Mouse (Mus musculus): Measurements from ENCODE around the gene Nrg4.
"Not testable (repeated sequence)": the region's sequence is repeated elsewhere in the genome, so short reads cannot be mapped to it uniquely, and the experiment has no call there.

The Nrg4 gene

DNA sequence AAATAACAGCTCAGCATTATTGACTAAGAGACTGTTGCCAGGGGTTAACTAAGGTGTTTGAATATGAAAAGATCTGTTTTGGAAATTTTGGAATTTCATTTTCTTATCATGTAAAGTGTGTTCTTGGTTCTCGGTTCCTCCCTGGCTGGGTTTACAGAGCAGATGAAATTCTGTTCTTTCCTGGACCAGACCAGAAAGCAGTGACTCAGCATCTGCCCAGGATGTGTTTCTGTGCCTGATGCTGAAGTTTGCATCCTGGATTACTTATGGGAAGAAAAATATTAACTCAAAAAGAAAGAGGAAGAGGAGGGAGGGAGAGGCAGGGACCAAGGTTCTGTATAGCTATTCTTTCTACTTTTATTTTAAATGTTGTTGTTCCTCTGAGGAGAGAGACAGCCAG is 72.8 kb downstream of the Nrg4 start:
- no peak for DNase-seq (ENCODE audit: extremely low read depth, low read depth)

DNA sequence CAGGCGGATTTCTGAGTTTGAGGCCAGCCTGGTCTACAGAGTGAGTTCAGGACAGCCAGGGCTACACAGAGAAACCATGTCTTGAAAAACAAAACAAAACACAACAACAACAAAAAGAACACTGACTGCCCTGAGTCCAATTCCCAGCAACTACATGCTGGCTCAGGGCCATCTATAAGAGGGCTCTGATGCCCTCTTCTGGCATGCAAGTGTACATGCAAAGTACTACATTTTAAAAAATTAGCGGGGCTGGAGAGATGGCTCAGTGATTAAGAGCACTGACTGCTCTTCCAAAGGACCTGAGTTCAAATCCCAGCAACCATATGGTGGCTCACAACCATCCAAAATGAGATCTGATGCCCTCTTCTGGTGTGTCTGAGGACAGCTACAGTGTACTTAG is 74.5 kb downstream of the Nrg4 start:
- peak; percentile 15 for DNase-seq (ENCODE audit: extremely low read depth, low read depth)

GRCm38 (mm10) chr9:55250595-55251247 is 75.9 kb downstream of the Nrg4 start:
- DNase-seq (ENCODE audit: extremely low read depth, low read depth) = no peak

DNA sequence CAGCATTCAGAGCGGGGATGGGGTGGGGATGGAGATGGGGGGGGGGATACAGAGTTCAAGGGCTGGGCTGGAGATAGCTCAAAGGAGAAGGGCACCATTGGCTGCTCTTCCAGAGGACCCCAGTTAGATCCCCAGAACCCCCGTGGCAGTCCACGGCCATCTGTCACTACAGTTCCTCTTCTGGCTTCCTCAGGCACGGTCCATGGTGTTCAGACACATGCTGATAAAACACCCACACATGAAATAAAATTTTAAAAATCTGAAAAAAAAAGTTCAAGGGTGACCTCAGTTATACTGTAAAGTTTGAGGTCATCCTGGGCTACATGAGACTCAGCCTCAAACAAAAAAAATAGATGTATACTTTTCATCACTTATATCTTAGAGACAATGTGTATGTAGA is 78.2 kb downstream of the Nrg4 start:
- peak; percentile 9 for DNase-seq (ENCODE audit: extremely low read depth, low read depth)

GRCm38 (mm10) chr9:55246918-55247317 is 79.7 kb downstream of the Nrg4 start:
- no peak for DNase-seq (ENCODE audit: extremely low read depth, low read depth)

GRCm38 (mm10) chr9:55246440-55246839 is 80.2 kb downstream of the Nrg4 start:
- DNase-seq (ENCODE audit: extremely low read depth, low read depth) = no peak

GRCm38 (mm10) chr9:55245057-55245750 is 81.4 kb downstream of the Nrg4 start:
- not testable (repeated sequence) for DNase-seq (ENCODE audit: extremely low read depth, low read depth)

DNA sequence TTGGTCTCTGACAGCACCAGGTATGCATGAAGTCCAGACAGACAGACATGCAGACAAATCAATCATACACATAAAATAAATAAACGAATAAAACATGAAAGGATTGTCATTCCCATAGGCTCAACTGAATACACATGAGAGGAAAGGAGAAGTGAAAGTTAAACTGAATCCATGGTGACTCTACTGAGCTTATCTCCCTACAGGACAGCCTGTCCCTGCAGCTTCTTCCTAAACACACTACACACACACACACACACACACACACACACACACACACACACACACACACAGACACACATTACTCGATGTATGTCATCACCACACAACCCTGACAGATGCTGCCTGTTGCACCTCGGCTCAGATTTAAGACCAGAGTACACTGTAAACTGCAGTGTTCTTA is 82.6 kb downstream of the Nrg4 start:
- DNase-seq (ENCODE audit: extremely low read depth, low read depth) = peak; percentile 47

DNA sequence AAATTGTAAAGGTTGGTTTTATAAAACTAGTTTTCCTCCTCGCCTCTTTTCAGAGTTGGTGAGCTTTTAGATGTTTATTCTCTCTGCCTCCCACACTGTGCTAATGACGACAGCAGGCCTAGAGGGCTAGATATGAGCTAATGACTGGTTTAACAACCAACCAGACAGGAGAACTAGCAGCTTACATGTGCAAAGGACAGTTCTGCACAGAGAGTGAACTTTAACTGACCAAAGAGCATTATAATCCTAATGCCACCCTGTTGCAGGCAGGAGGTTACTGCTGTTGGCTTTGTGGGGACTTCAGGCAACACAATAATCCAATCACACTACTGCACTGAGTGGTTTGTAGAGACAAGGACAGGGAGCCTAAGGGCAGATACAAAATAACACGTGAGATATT is 83.4 kb downstream of the Nrg4 start:
- DNase-seq (ENCODE audit: extremely low read depth, low read depth) = no peak

- DNase-seq (ENCODE audit: extremely low read depth, low read depth) = no peak
Measured at GRCm38 (mm10) chr9:55241863-55242685, 84.6 kb downstream of the Nrg4 start.

DNA sequence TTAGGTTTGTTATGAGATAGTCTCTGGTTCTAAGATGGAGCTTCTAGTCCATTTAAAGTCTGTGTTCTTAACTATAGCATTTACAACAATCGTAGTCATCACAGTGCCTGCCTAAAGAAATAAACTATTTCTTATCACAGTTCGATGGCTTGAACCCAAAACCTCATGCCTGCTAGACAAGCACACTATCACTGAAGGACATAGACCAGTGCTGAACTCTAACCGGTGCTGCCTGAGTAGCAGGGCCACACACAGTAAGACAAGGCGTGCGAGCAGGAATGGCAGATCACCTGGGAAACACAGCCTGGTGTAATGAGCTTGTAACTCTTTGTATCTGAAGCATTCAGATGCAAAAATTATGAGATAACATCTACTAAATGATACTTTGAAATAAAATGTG is 85.8 kb downstream of the Nrg4 start:
- no peak for DNase-seq (ENCODE audit: extremely low read depth, low read depth)

GRCm38 (mm10) chr9:55236235-55237165 is 90.1 kb downstream of the Nrg4 start:
- DNase-seq (ENCODE audit: extremely low read depth, low read depth) = no peak

DNA sequence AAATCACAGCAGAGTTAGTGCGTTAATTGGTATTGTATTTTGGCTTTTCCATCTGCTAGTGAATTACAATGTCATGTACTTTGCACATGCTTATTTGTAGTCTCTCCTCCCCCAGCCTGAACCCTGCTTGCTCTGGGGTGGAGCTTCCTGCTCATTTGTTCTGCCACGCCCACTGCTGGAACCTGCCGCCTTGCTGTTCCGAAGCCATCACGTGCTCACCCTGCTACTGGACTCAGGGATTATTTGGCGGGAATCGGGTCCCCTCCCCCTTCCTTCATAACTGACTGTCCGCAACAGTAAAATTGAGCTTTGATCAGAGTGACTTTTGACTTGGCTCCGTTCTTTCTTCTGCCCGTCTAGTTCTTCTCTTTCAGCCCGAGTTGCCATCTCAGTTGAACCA is 93.6 kb downstream of the Nrg4 start:
- DNase-seq (ENCODE audit: extremely low read depth, low read depth) = not testable (repeated sequence)

- DNase-seq (ENCODE audit: extremely low read depth, low read depth) = no peak
Measured at GRCm38 (mm10) chr9:55232586-55232985, 94.1 kb downstream of the Nrg4 start.

DNA sequence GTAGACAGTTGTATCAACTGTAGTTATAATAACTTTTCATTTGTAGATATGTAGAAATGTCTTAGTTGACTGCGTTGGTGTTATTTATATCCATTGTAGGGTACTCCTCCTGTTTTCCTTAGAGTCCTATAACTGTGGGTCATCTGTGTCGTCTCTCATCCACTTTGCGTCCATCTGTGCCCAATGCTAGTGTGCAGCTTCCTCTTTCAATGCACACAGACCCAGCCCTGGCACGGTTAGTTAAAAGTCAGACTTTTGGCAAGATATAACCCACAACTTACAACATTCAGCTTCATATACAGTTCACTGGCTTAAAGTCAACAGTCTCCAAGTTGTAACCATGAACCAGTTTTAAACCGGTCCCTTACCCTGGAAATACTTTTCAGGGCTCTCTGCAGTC is 94.5 kb downstream of the Nrg4 start:
- DNase-seq (ENCODE audit: extremely low read depth, low read depth) = no peak

GRCm38 (mm10) chr9:55231544-55231943 is 95.1 kb downstream of the Nrg4 start:
- no peak for DNase-seq (ENCODE audit: extremely low read depth, low read depth)

DNA sequence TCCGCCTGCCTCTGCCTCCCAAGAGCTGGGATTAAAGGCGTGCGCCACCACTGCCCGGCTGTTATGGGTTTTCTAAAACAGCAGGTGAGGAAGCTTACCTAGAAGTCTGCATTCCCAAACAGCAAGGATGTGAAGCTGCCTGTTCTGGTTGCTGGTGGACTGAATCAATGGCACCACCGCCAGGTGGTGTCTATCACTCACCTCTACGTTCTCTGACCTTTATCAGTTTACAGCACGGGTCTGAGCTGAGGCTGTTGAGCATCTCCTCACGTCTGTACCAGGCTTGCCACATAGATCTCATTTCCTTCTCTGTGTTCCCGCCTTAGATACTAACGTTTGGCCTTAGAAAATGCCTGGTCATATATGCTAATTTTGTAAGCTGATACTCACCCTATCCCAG is 97.6 kb downstream of the Nrg4 start:
- no peak for DNase-seq (ENCODE audit: extremely low read depth, low read depth)

DNA sequence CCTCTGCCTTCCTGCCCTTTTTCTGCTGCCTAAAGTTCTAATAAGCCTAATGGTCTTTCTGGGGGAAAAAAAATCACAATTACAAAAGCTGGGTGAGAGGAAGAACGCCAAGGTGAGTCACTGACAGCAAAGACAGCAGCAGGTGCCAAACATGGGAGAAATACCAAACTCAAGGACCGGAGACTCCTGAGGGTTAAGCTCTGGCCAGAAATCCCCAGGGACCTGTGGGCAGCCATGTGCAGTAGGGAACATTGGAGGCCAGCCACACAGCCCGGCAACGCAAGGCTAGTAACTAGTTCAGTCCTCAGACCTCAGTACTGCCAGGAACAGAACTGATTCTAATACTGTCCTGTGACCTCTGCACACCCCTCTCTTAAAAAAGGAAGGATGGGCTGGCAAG is 98.5 kb downstream of the Nrg4 start:
- DNase-seq (ENCODE audit: extremely low read depth, low read depth) = no peak

GRCm38 (mm10) chr9:55226251-55226650 is 100.4 kb downstream of the Nrg4 start:
- DNase-seq (ENCODE audit: extremely low read depth, low read depth) = no peak

DNA sequence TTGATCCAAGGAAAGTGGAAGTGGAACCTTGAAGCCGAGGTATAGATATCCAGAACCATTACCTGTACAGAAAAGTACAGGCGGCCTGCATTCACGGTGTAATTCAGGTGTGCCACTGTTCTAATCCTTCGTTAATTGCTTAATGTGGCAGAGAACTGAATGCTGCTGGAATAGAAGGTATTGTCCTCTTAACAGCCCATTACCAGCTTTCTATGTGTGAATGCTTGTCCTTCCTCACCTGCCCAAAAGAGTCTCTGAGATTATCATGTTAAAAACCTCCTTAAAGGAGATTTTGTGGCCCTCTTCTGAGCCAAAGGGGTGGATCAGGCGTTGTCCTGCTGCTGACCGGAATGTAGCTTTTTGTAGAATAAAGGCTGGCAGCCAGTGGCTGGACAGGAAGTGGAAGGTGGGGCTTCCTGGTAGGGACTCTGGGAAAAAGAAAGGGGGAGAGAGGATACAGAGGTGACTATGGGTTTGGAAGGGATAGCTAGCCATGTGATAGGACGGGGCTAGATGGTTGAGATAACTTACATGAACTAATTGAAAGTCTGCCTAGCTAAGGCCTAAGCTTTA is 101.4 kb downstream of the Nrg4 start:
- DNase-seq (ENCODE audit: extremely low read depth, low read depth) = no peak

GRCm38 (mm10) chr9:55217381-55217780 is 109.3 kb downstream of the Nrg4 start:
- DNase-seq (ENCODE audit: extremely low read depth, low read depth) = no peak
